ENCODE assay signal across 24 mouse cellular contexts in the genomic region with DNA sequence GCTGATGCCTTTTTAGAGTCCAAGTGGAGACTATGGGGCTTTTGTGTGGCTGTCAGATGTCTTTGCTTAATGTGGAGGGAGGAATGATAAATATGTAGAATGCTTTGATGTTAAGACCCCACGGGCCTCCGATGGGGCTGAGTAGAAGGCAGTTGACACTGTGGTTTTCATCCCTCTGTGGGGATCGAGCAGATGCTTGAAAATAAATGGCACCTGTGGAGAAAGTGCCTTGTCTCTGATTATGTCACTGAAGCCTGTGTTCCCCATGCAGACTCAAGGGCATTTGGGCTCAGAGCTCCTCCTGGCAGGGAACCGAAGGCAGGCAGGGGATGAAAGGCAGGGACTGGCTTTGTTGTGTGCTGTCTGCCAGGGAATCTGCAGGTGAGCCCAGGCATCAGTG.
DNase-seq lines count a peak whose midpoint lies in the region; ATAC-seq lines count a peak whose summit lies in the region.
"Had no signal": no experiment of that assay in that cellular context is flagged by ENCODE, and none has a peak within 500 bp of the region (broad histone marks: within the 10 kb centered on the region; RNA-seq: fewer than 3 reads in every experiment).

No protein-coding gene starts in this region.

- H3K4me1 ChIP-seq in midbrain, embryonic 13.5 days (replicated peaks) = peaks cover 25% of the 10 kb centered on the region
- H3K4me1 ChIP-seq in midbrain, embryonic 15.5 days = peaks cover 23% of the 10 kb centered on the region

- H3K27ac ChIP-seq in midbrain, embryonic 13.5 days = no peak overlapping the region
- no peak overlapping the region for H3K27ac ChIP-seq in midbrain, embryonic 15.5 days
- H3K27ac ChIP-seq: embryonic facial prominence, embryonic 15.5 days; forebrain, embryonic 10.5 days; gastrocnemius, adult 2 months; heart, embryonic 10.5 days; hindbrain, embryonic 12.5 days had no signal

- ATAC-seq in midbrain, embryonic 13.5 days = 0 out of 2 replicates have a peak, but pooled peaks have one; percentile 30
- no peak for ATAC-seq in midbrain, embryonic 15.5 days (replicated peaks)
- ATAC-seq: hindbrain, embryonic 16.5 days; inflammation-experienced regulatory T-cells, adult 6 months had no signal

- H3K36me3 ChIP-seq in midbrain, embryonic 13.5 days = no peaks in the 10 kb centered on the region
- no peaks in the 10 kb centered on the region for H3K36me3 ChIP-seq in midbrain, embryonic 15.5 days (replicated peaks)
- H3K36me3 ChIP-seq: embryonic facial prominence, embryonic 15.5 days; forebrain, embryonic 10.5 days; heart, embryonic 10.5 days; hindbrain, embryonic 12.5 days had no signal

- H3K4me3 ChIP-seq in midbrain, embryonic 13.5 days (replicated peaks) = no peak overlapping the region
- H3K4me3 ChIP-seq in midbrain, embryonic 15.5 days = no peak overlapping the region
- H3K4me3 ChIP-seq: embryonic facial prominence, embryonic 15.5 days; erythroblast, embryonic 14.5 days; forebrain, embryonic 10.5 days; gastrocnemius, adult 2 months; heart, embryonic 10.5 days; hindbrain, embryonic 12.5 days had no signal

- DNase-seq in embryo, embryonic 10.5 days (ENCODE audit: low spot score) = peak; percentile 19
- DNase-seq in embryo, embryonic 9.5 days (ENCODE audit: extremely low spot score) = no peak
- peak; percentile 35 for DNase-seq in brain, adult 2 months (ENCODE audit: low read depth, low spot score)
- DNase-seq in telencephalon, adult 2 months (ENCODE audit: low read depth, low spot score) = peak; percentile 9
- no peak for DNase-seq in liver
- DNase-seq: adrenal gland, adult 2 months; adrenal gland, postnatal 25 days; cerebellum, adult 11 months; cerebellum, adult 8-10 months; gastrocnemius, adult 2 months; gastrocnemius, postnatal 36 days; heart, adult 18-20 months; heart, postnatal 10 days; heart, postnatal 4 days; kidney, adult 11 months had no signal

- H3K4me2 ChIP-seq in midbrain, embryonic 13.5 days (replicated peaks) = no peak overlapping the region
- H3K4me2 ChIP-seq in midbrain, embryonic 15.5 days = no peak overlapping the region
- H3K4me2 ChIP-seq: embryonic facial prominence, embryonic 15.5 days; hindbrain, embryonic 12.5 days had no signal

- 18% methylated on average over 4 of the region's 4 CpGs for WGBS in midbrain, embryonic 13.5 days
- WGBS in midbrain, embryonic 15.5 days = 15% methylated on average over 4 of the region's 4 CpGs

- H3K9ac ChIP-seq in midbrain, embryonic 13.5 days (replicated peaks) = no peak overlapping the region
- H3K9ac ChIP-seq in midbrain, embryonic 15.5 days = no peak overlapping the region
- H3K9ac ChIP-seq: embryonic facial prominence, embryonic 15.5 days; hindbrain, embryonic 12.5 days had no signal

- H3K27me3 ChIP-seq in midbrain, embryonic 13.5 days = peaks cover 53% of the 10 kb centered on the region
- H3K27me3 ChIP-seq in midbrain, embryonic 15.5 days (replicated peaks) = 0 out of 2 replicates have a peak, but pooled peaks cover 11% of the 10 kb centered on the region
- H3K27me3 ChIP-seq: embryonic facial prominence, embryonic 15.5 days; hindbrain, embryonic 12.5 days had no signal

- H3K9me3 ChIP-seq in midbrain, embryonic 13.5 days = no peaks in the 10 kb centered on the region
- no peaks in the 10 kb centered on the region for H3K9me3 ChIP-seq in midbrain, embryonic 15.5 days
- H3K9me3 ChIP-seq: embryonic facial prominence, embryonic 15.5 days; forebrain, embryonic 10.5 days; heart, embryonic 10.5 days; hindbrain, embryonic 12.5 days had no signal

Comparison
In these comparisons a context has a peak if more than half of its experiments do, and no peak if none do; other contexts are left out.
1. DNase-seq: peak in embryo, embryonic 10.5 days (single experiment), brain, adult 2 months (single experiment) and telencephalon, adult 2 months (single experiment); none in embryo, embryonic 9.5 days (single experiment) and liver (single experiment).